Mouse (Mus musculus) heart, embryonic 15.5 days (tissue): Measurements from ENCODE around the gene Gucd1. TPM values are rescaled to one million over a fixed set of nuclear protein-coding genes. Genes with fewer than 3 reads are reported as not detected.
"Not testable (repeated sequence)": the region's sequence is repeated elsewhere in the genome, so short reads cannot be mapped to it uniquely, and the experiment has no call there.

ENCODE experiments used
- ATAC-seq: fragments of 200-750 bp; cut with Nextera tagmentation; replicated peaks from 2 replicates; pipeline ENCODE4 v1.8.0; 2017; ENCODE audit warnings: low read depth, moderate TSS enrichment; ENCODE audit not compliant: insufficient number of reproducible peaks, insufficient read depth, low FRiP score
- H3K27ac ChIP-seq: fragments of 300-500 bp; sonication (generic); 2 replicates; pipeline ENCODE4 v1.5.1; 2015; ENCODE audit warnings: mild to moderate bottlenecking, inconsistent platforms
- H3K27me3 ChIP-seq: fragments of 300-500 bp; sonication (generic); 2 replicates; pipeline ENCODE4 v1.6.1; 2015; ENCODE audit warnings: inconsistent platforms
- H3K36me3 ChIP-seq: fragments of 300-500 bp; sonication (generic); 2 replicates; pipeline ENCODE4 v1.6.1; 2015; ENCODE audit warnings: mild to moderate bottlenecking, inconsistent platforms
- H3K4me1 ChIP-seq: fragments of 300-500 bp; sonication (generic); replicated peaks from 2 replicates; pipeline ENCODE4 v1.6.1; 2015; ENCODE audit warnings: inconsistent platforms
- H3K4me2 ChIP-seq: fragments of 300-500 bp; sonication (generic); 2 replicates; pipeline ENCODE4 v1.6.1; 2015; ENCODE audit warnings: inconsistent platforms, mild to moderate bottlenecking, moderate library complexity
- H3K4me3 ChIP-seq: fragments of 300-500 bp; sonication (generic); 2 replicates; pipeline ENCODE4 v1.5.1; 2015; ENCODE audit warnings: mild to moderate bottlenecking, inconsistent platforms
- H3K9ac ChIP-seq: fragments of 300-500 bp; sonication (generic); 2 replicates; pipeline ENCODE4 v1.6.1; 2015; ENCODE audit warnings: mild to moderate bottlenecking, inconsistent platforms
- H3K9me3 ChIP-seq: fragments of 300-500 bp; sonication (generic); replicated peaks from 2 replicates; pipeline ENCODE4 v1.6.1; 2016; ENCODE audit warnings: inconsistent platforms
- WGBS: fragments of 180-500 bp; shearing (Covaris S2); methylation state at CpG from one replicate; pipeline ENCODE4 v1.1.7; 2015; ENCODE audit warnings: mixed read lengths; 5-methylcytosine and 5-hydroxymethylcytosine counted together
- polyA plus RNA-seq: library from polyadenylated mRNA; unstranded; fragments of >200 nt; fragmentation: Nextera tagmentation; extraction: Ambion mirVana; gene quantifications from 2 replicates; pipeline ENCODE4 v1.2.1, GENCODE M21; 2015

The Gucd1 gene
- polyA plus RNA-seq, 1 experiment from 2014 or later, result 22.8 TPM

GRCm38 (mm10) chr10:75514361-75514760 is 3.4 kb downstream of the Gucd1 start:
- 45% methylated on average over 7 of the region's 7 CpGs for WGBS
- Histone ChIP-seq H3K27ac (no peak overlapping the region), H3K4me1 (peaks cover 38% of the 10 kb centered on the region), H3K4me2 (no peak overlapping the region), H3K9ac (peak overlapping the region; percentile 4; the same call in 1 of the 2 replicates), H3K9me3 (no peaks in the 10 kb centered on the region), H3K36me3 (peaks cover 28% of the 10 kb centered on the region), H3K27me3 (no peaks in the 10 kb centered on the region), H3K4me3 (no peak overlapping the region)
- ATAC-seq, result no peak

GRCm38 (mm10) chr10:75513306-75514067 is 4.3 kb downstream of the Gucd1 start:
- H3K4me2 ChIP-seq, result no peak overlapping the region
- H3K27me3 ChIP-seq, result no peaks in the 10 kb centered on the region
- no peak overlapping the region for H3K9ac ChIP-seq
- H3K36me3 ChIP-seq, result peaks cover 37% of the 10 kb centered on the region
- H3K27ac ChIP-seq, result no peak overlapping the region
- no peak overlapping the region for H3K4me3 ChIP-seq
- peaks cover 30% of the 10 kb centered on the region for H3K4me1 ChIP-seq
- no peaks in the 10 kb centered on the region for H3K9me3 ChIP-seq
- no peak for ATAC-seq
- WGBS, result 89% methylated on average over 8 of the region's 8 CpGs

- no peak overlapping the region for H3K9ac ChIP-seq
- H3K4me3 ChIP-seq, result no peak overlapping the region
- no peak overlapping the region for H3K4me2 ChIP-seq
- H3K9me3 ChIP-seq, result no peaks in the 10 kb centered on the region
- no peak for ATAC-seq
- 88% methylated on average over 7 of the region's 7 CpGs for WGBS
- H3K27me3 ChIP-seq, result no peaks in the 10 kb centered on the region
- H3K4me1 ChIP-seq, result peaks cover 27% of the 10 kb centered on the region
- H3K27ac ChIP-seq, result no peak overlapping the region
- H3K36me3 ChIP-seq, result peaks cover 44% of the 10 kb centered on the region
These were observed 5.0 kb downstream of the Gucd1 start for GRCm38 (mm10) chr10:75512796-75513195.

- WGBS, result 90% methylated on average over 7 of the region's 7 CpGs
- H3K27me3 ChIP-seq, result no peaks in the 10 kb centered on the region
- no peak overlapping the region for H3K27ac ChIP-seq
- H3K9ac ChIP-seq, result no peak overlapping the region
- peaks cover 27% of the 10 kb centered on the region for H3K4me1 ChIP-seq
- no peaks in the 10 kb centered on the region for H3K9me3 ChIP-seq
- H3K4me3 ChIP-seq, result no peak overlapping the region
- H3K36me3 ChIP-seq, result peaks cover 52% of the 10 kb centered on the region
- no peak overlapping the region for H3K4me2 ChIP-seq
- ATAC-seq, result no peak
These were observed 5.9 kb downstream of the Gucd1 start for GRCm38 (mm10) chr10:75511897-75512296.

GRCm38 (mm10) chr10:75511060-75511459 is 6.7 kb downstream of the Gucd1 start:
- H3K4me1 ChIP-seq, result peaks cover 22% of the 10 kb centered on the region
- 84% methylated on average over 9 of the region's 9 CpGs for WGBS
- no peaks in the 10 kb centered on the region for H3K9me3 ChIP-seq
- H3K9ac ChIP-seq, result no peak overlapping the region
- H3K36me3 ChIP-seq, result peaks cover 53% of the 10 kb centered on the region
- H3K27ac ChIP-seq, result no peak overlapping the region
- ATAC-seq, result no peak
- H3K27me3 ChIP-seq, result no peaks in the 10 kb centered on the region
- H3K4me3 ChIP-seq, result no peak overlapping the region
- H3K4me2 ChIP-seq, result no peak overlapping the region

- no peaks in the 10 kb centered on the region for H3K27me3 ChIP-seq
- no peak overlapping the region for H3K27ac ChIP-seq
- H3K36me3 ChIP-seq, result peaks cover 53% of the 10 kb centered on the region
- H3K4me3 ChIP-seq, result no peak overlapping the region
- H3K4me2 ChIP-seq, result no peak overlapping the region
- ATAC-seq, result no peak
- 90% methylated on average over 7 of the region's 7 CpGs for WGBS
- no peak overlapping the region for H3K9ac ChIP-seq
- H3K4me1 ChIP-seq, result peaks cover 16% of the 10 kb centered on the region
- no peaks in the 10 kb centered on the region for H3K9me3 ChIP-seq
These were observed 7.3 kb downstream of the Gucd1 start for GRCm38 (mm10) chr10:75510446-75510845.

GRCm38 (mm10) chr10:75505928-75506327 is 11.8 kb downstream of the Gucd1 start:
- 87% methylated on average over 3 of the region's 3 CpGs for WGBS
- H3K36me3 ChIP-seq, result peaks cover 48% of the 10 kb centered on the region

GRCm38 (mm10) chr10:75505130-75505495 is 12.7 kb downstream of the Gucd1 start:
- 70% methylated on average over 3 of the region's 3 CpGs for WGBS
- no peak for ATAC-seq
- peaks cover 39% of the 10 kb centered on the region for H3K36me3 ChIP-seq

More at GRCm38 (mm10) chr10:75505928-75506327, 11.8 kb downstream of the Gucd1 start:
- not testable (repeated sequence) for H3K9ac ChIP-seq, H3K9me3 ChIP-seq, H3K4me3 ChIP-seq, H3K4me1 ChIP-seq, H3K4me2 ChIP-seq, ATAC-seq, H3K27me3 ChIP-seq, H3K27ac ChIP-seq

GRCm38 (mm10) chr10:75504234-75505129 is 13.3 kb downstream of the Gucd1 start:
- H3K4me1 ChIP-seq, result peaks cover 7% of the 10 kb centered on the region; the same call in 1 of the 2 replicates
- no peaks in the 10 kb centered on the region for H3K9me3 ChIP-seq
- ATAC-seq, result no peak
- WGBS, result 83% methylated on average over 8 of the region's 8 CpGs
- no peaks in the 10 kb centered on the region for H3K27me3 ChIP-seq
- no peak overlapping the region for H3K4me2 ChIP-seq
- no peak overlapping the region for H3K27ac ChIP-seq
- H3K4me3 ChIP-seq, result no peak overlapping the region
- no peak overlapping the region for H3K9ac ChIP-seq
- H3K36me3 ChIP-seq, result peaks cover 33% of the 10 kb centered on the region

More at GRCm38 (mm10) chr10:75505130-75505495, 12.7 kb downstream of the Gucd1 start:
- Histone ChIP-seq H3K27ac (no peak overlapping the region), H3K27me3 (no peaks in the 10 kb centered on the region), H3K9ac (no peak overlapping the region), H3K4me3 (no peak overlapping the region), H3K4me1 (peaks cover 4% of the 10 kb centered on the region; the same call in 1 of the 2 replicates), H3K9me3 (no peaks in the 10 kb centered on the region), H3K4me2 (no peak overlapping the region)

- Histone ChIP-seq H3K4me1 (peaks cover 7% of the 10 kb centered on the region; the same call in 1 of the 2 replicates), H3K4me2 (no peak overlapping the region), H3K36me3 (peaks cover 25% of the 10 kb centered on the region), H3K9ac (no peak overlapping the region), H3K9me3 (no peaks in the 10 kb centered on the region), H3K27ac (no peak overlapping the region), H3K27me3 (no peaks in the 10 kb centered on the region), H3K4me3 (no peak overlapping the region)
- ATAC-seq, result no peak
- WGBS, result 88% methylated on average over 7 of the region's 7 CpGs
These were observed 14.1 kb downstream of the Gucd1 start for GRCm38 (mm10) chr10:75503692-75504091.

- Histone ChIP-seq H3K4me2 (no peak overlapping the region), H3K9ac (no peak overlapping the region), H3K4me1 (peaks cover 7% of the 10 kb centered on the region; the same call in 1 of the 2 replicates), H3K36me3 (0 out of 2 replicates have a peak, but pooled peaks cover 7% of the 10 kb centered on the region), H3K9me3 (no peaks in the 10 kb centered on the region), H3K4me3 (no peak overlapping the region), H3K27ac (no peak overlapping the region), H3K27me3 (no peaks in the 10 kb centered on the region)
- 92% methylated on average over 1 of the region's 1 CpGs for WGBS
- no peak for ATAC-seq
These were observed 16.1 kb downstream of the Gucd1 start for GRCm38 (mm10) chr10:75501641-75502040.
